Mouse (Mus musculus) thymus, adult 2 months (tissue): ENCODE data around the gene Olfml2a.

Experiments used
- CTCF ChIP-seq: fragments of 200-500 bp; IDR thresholded peaks from 2 replicates; pipeline ENCODE4 v1.5.1; 2012; ENCODE audit warnings: mild to moderate bottlenecking, control low read depth, low read length, moderate library complexity, borderline replicate concordance; ENCODE audit not compliant: control insufficient read depth, poor library complexity, insufficient read depth; ENCODE audit errors: extremely low read depth
- POLR2A ChIP-seq: fragments of 200-500 bp; IDR thresholded peaks from 2 replicates; pipeline ENCODE4 v1.6.1; 2012; ENCODE audit warnings: mild to moderate bottlenecking, low read length, control low read depth, moderate library complexity; ENCODE audit not compliant: control insufficient read depth, poor library complexity, insufficient read depth; ENCODE audit errors: extremely low read depth

DNA sequence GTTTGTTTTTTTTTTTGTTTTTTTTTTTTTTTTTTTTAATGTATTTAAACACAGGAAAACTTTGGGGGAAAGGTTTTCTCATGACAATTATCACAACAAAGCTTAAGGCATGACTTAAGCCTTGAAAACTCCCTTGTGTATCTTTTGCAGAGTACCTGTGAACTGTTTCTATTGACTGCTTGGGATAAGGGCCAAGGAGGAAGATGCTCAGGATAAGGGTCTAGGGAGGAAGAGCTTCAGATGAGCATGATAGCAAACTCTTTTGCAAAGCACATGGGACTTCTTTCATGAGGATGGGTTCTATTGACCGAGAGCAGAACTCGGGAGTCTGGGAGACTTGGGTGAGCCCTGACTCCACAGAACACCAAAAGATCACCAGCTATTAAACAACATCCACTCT is 37.9 kb downstream of the Olfml2a start:
- no peak for TF ChIP-seq CTCF
- TF ChIP-seq POLR2A: no peak
